Mouse (Mus musculus) forebrain, embryonic 15.5 days (tissue): ENCODE measurements around the gene Cd79a. TPM values are rescaled to one million over a fixed set of nuclear protein-coding genes. Genes with fewer than 3 reads are reported as not detected.
A peak's percentile ranks its signal among the peaks of the same experiment; 100 is the strongest.

Source experiments
- ATAC-seq: fragments of 200-750 bp; cut with Nextera tagmentation; replicated peaks from 2 replicates; pipeline ENCODE4 v1.8.0; 2017; ENCODE audit warnings: mild to moderate bottlenecking, moderate TSS enrichment, moderate library complexity
- H3K27ac ChIP-seq: fragments of 300-500 bp; sonication (generic); replicated peaks from 2 replicates; pipeline ENCODE4 v1.5.1; 2015; ENCODE audit warnings: mild to moderate bottlenecking, inconsistent platforms
- H3K27me3 ChIP-seq: fragments of 300-500 bp; sonication (generic); 2 replicates; pipeline ENCODE4 v1.6.1; 2015; ENCODE audit warnings: inconsistent platforms
- H3K36me3 ChIP-seq: fragments of 300-500 bp; sonication (generic); 2 replicates; pipeline ENCODE4 v1.6.1; 2015; ENCODE audit warnings: mild to moderate bottlenecking, inconsistent platforms
- H3K4me1 ChIP-seq: fragments of 300-500 bp; sonication (generic); 2 replicates; pipeline ENCODE4 v1.6.1; 2015; ENCODE audit warnings: inconsistent platforms
- H3K4me2 ChIP-seq: fragments of 300-500 bp; sonication (generic); replicated peaks from 2 replicates; pipeline ENCODE4 v1.6.1; 2015; ENCODE audit warnings: mild to moderate bottlenecking, inconsistent platforms
- H3K4me3 ChIP-seq: fragments of 300-500 bp; sonication (generic); 2 replicates; pipeline ENCODE4 v1.5.1; 2015; ENCODE audit warnings: mild to moderate bottlenecking, inconsistent platforms
- H3K9ac ChIP-seq: fragments of 300-500 bp; sonication (generic); replicated peaks from 2 replicates; pipeline ENCODE4 v1.6.1; 2015; ENCODE audit warnings: mild to moderate bottlenecking, inconsistent platforms
- H3K9me3 ChIP-seq: fragments of 300-500 bp; sonication (generic); 2 replicates; pipeline ENCODE4 v1.6.1; 2016; ENCODE audit warnings: inconsistent platforms
- WGBS: fragments of 180-500 bp; shearing (Covaris S2); methylation state at CpG from one replicate; pipeline ENCODE4 v1.1.7; 2015; ENCODE audit warnings: mixed read lengths; 5-methylcytosine and 5-hydroxymethylcytosine counted together
- polyA plus RNA-seq: library from polyadenylated mRNA; unstranded; fragments of >200 nt; fragmentation: Nextera tagmentation; extraction: Ambion mirVana; gene quantifications from 2 replicates; pipeline ENCODE4 v1.2.1, GENCODE M21; 2015

The Cd79a gene
- polyA plus RNA-seq, 1 experiment from 2014 or later = 0.34 TPM

- peaks cover 8% of the 10 kb centered on the region for H3K4me1 ChIP-seq
- H3K4me3 ChIP-seq = no peak overlapping the region
- H3K36me3 ChIP-seq = no peaks in the 10 kb centered on the region
- no peak overlapping the region for H3K9ac ChIP-seq
- no peak overlapping the region for H3K4me2 ChIP-seq
- ATAC-seq = no peak
- H3K9me3 ChIP-seq = no peaks in the 10 kb centered on the region
- H3K27me3 ChIP-seq = no peaks in the 10 kb centered on the region
- 20% methylated on average over 17 of the region's 17 CpGs for WGBS
- no peak overlapping the region for H3K27ac ChIP-seq
These were observed 28.1 kb upstream of the Cd79a start for GRCm38 (mm10) chr7:24869080-24869479.

- no peak within 1 kb of the TSS for H3K9ac ChIP-seq
- no peaks in the 10 kb centered on the region for H3K27me3 ChIP-seq
- H3K4me3 ChIP-seq = no peak within 1 kb of the TSS
- ATAC-seq = no peak
- H3K4me2 ChIP-seq = no peak within 1 kb of the TSS; the same call in 1 of the 2 replicates
- no peak within 1 kb of the TSS for H3K27ac ChIP-seq
- no peaks in the 10 kb centered on the region for H3K9me3 ChIP-seq
- H3K36me3 ChIP-seq = no peaks in the 10 kb centered on the region
- H3K4me1 ChIP-seq = peaks cover 8% of the 10 kb centered on the region
- 59% methylated on average over 41 of the region's 41 CpGs for WGBS
These were observed 27.5 kb upstream of the Cd79a start, which contains the start of the genes Lypd4 and Dmrtc2 for GRCm38 (mm10) chr7:24869532-24870165. Gene Lypd4, minus strand, starts transcription at chr7:24869941. Gene Dmrtc2, plus strand, starts transcription at chr7:24870057.

- Histone ChIP-seq H3K9ac (no peak overlapping the region), H3K4me3 (no peak overlapping the region), H3K27me3 (no peaks in the 10 kb centered on the region), H3K27ac (no peak overlapping the region), H3K9me3 (no peaks in the 10 kb centered on the region), H3K4me1 (no peaks in the 10 kb centered on the region), H3K4me2 (no peak overlapping the region), H3K36me3 (no peaks in the 10 kb centered on the region)
- WGBS = 82% methylated on average over 3 of the region's 3 CpGs
- ATAC-seq = no peak
These were observed 19.6 kb upstream of the Cd79a start for GRCm38 (mm10) chr7:24877588-24877987.

DNA sequence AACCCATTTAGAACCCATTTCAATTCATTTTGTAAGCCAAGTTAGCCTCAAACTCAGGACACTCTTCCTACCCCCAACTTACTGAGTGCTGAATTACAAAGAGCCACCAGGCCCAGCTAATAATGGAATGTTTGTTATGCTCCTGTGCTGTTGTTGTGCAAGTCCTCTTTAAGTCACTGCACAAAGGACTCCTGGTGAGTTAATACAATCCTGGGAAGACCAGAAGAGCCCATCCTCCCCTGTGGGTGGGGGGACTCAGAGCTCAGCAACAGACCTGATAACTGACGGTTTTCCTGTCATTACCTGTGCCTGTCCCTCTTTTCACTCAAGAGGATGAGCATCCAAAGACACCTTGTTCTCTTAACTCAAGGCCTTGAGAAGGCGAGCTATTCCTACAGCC is 17.6 kb upstream of the Cd79a start:
- H3K36me3 ChIP-seq = no peaks in the 10 kb centered on the region
- H3K27me3 ChIP-seq = no peaks in the 10 kb centered on the region
- H3K27ac ChIP-seq = no peak overlapping the region
- no peak for ATAC-seq
- 23% methylated on average over 2 of the region's 2 CpGs for WGBS
- no peak overlapping the region for H3K9ac ChIP-seq
- no peaks in the 10 kb centered on the region for H3K9me3 ChIP-seq
- H3K4me1 ChIP-seq = no peaks in the 10 kb centered on the region
- no peak overlapping the region for H3K4me3 ChIP-seq
- no peak overlapping the region for H3K4me2 ChIP-seq

GRCm38 (mm10) chr7:24882416-24883199 is 14.6 kb upstream of the Cd79a start:
- Histone ChIP-seq H3K27me3 (no peaks in the 10 kb centered on the region), H3K4me1 (peaks cover 26% of the 10 kb centered on the region), H3K36me3 (peaks cover 17% of the 10 kb centered on the region), H3K4me2 (no peak overlapping the region), H3K4me3 (no peak overlapping the region), H3K27ac (no peak overlapping the region), H3K9me3 (no peaks in the 10 kb centered on the region), H3K9ac (no peak overlapping the region)
- ATAC-seq = no peak
- 91% methylated on average over 9 of the region's 9 CpGs for WGBS

DNA sequence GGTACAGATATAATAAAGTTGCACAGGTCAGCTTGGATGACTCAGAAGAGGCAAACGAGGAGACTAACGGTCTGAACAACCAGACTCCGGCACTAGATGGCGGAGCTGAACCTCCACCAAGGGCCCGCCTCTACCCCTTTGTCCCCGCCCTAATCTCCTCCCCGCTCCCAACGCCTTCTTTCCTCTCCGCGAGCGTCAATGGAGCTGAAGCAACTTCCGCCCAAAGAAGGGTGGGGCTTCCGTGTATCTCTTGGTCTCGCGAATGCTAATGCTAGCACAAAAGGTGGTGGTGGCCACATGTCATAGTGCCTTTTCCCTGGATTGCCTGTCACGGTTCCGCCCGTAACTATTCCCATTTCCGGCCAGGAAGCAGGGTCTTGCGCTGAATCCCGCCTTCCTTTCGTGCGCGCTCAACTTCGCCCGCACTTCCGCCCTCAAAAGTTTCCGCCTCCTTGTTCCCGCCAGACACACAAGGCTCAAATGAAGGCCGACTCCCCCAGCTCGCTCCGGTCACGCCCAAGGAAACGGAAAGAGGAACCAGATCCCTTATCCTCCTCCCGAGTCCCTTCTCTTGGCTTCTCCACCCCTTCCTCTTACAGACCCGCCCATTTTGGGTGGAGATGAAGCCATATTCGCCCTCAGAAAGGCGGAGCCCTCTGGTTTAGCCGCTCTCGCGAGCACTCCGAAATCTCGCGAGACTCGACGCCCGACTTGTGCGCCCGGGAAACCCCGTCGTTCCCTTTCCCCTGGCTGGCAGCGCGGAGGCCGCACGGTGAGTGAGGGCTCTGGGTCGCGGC is 13.1 kb upstream of the Cd79a start, which contains the start of gene Rps19:
Rps19 (plus strand) TSS at position 476 of the 797 bp plus-strand sequence.
- peak within 1 kb of the TSS; percentile 94 for H3K27ac ChIP-seq
- peak within 1 kb of the TSS; percentile 100 for H3K9ac ChIP-seq
- peak within 1 kb of the TSS; percentile 96 for H3K4me3 ChIP-seq
- H3K4me1 ChIP-seq = peaks cover 29% of the 10 kb centered on the region
- H3K4me2 ChIP-seq = peak within 1 kb of the TSS; percentile 74
- peaks cover 30% of the 10 kb centered on the region for H3K36me3 ChIP-seq
- under 1% methylated on average over 57 of the region's 57 CpGs for WGBS
- peak; percentile 93 for ATAC-seq
- H3K27me3 ChIP-seq = no peaks in the 10 kb centered on the region
- H3K9me3 ChIP-seq = no peaks in the 10 kb centered on the region

DNA sequence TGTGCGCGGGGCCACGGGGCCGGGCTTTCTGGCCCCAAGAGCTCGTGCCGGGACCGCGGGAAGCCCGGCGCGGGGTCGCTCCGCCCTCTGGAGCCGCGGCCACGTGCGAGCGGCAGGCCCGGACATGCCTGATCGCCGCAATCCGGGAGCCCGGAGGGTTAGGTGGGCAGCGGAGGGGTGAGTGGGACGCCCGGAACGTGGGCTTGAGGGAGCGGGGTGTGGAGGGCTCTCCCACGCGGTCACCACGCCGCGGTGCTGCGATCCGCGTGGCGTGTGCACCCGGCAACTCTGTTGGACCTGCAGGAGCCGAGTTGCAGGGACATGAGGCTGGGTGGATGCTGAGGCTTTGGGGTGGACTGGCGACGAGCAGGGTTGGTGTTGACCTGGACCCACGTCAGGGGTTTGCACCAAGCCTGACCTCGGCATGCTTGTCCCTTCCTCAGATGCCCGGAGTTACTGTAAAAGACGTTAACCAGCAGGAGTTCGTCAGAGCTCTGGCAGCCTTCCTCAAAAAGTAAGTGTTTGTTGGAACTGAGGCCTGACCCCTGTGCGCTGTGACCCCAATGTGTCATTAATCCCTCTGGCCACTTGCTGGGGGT is 12.4 kb upstream of the Cd79a start:
- H3K4me1 ChIP-seq = peaks cover 29% of the 10 kb centered on the region
- H3K9ac ChIP-seq = peak overlapping the region; percentile 100
- no peaks in the 10 kb centered on the region for H3K9me3 ChIP-seq
- ATAC-seq = no peak; the same call in 1 of the 2 replicates
- H3K36me3 ChIP-seq = peaks cover 37% of the 10 kb centered on the region
- H3K4me3 ChIP-seq = peak overlapping the region; percentile 96
- peak overlapping the region; percentile 74 for H3K4me2 ChIP-seq
- under 1% methylated on average over 47 of the region's 47 CpGs for WGBS
- H3K27ac ChIP-seq = peak overlapping the region; percentile 94
- H3K27me3 ChIP-seq = no peaks in the 10 kb centered on the region

DNA sequence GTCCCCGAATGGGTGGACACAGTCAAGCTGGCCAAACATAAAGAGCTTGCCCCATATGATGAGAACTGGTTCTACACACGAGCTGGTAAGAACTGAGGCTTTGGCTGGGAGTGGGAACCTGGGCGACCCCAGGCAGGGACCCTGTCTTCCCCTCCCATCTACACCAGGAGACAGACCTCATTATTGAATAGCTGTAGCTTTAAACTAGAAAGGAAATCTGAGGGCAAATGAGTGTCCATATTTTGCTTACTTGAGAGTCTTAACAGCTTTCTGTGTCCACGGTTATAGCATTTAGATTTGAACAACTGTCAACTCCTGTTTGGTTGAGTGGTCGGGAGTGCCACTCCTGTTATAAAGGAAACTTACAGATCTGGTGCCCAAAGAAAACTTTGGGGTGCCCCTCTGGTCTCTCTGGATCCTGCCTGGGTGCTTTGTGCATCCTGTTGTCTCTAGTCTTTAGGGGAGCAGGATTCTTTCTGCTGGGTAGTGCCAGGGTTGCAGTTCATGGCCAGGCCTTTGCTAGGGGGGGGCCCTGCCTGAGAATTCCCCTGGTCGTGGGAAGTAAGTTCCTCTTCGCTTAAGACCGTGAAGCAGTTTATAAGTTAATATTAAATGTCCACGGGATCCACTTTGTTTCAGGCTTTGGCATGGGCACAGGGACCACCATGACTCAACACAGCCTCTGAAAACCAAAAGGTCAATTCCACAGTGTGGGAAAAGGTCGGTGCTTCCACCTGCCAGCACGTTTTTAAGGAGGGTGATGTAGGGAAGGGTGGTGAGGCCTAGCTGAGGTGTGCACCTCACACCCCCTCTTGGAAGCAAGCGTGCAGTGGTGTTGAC is 11.5 kb upstream of the Cd79a start:
- Histone ChIP-seq H3K4me2 (peak overlapping the region; percentile 74), H3K27ac (no peak overlapping the region), H3K9me3 (no peaks in the 10 kb centered on the region), H3K4me1 (peaks cover 29% of the 10 kb centered on the region), H3K27me3 (no peaks in the 10 kb centered on the region), H3K9ac (peak overlapping the region; percentile 100), H3K4me3 (peak overlapping the region; percentile 96), H3K36me3 (peaks cover 41% of the 10 kb centered on the region)
- WGBS = 43% methylated on average over 12 of the region's 12 CpGs
- no peak for ATAC-seq

DNA sequence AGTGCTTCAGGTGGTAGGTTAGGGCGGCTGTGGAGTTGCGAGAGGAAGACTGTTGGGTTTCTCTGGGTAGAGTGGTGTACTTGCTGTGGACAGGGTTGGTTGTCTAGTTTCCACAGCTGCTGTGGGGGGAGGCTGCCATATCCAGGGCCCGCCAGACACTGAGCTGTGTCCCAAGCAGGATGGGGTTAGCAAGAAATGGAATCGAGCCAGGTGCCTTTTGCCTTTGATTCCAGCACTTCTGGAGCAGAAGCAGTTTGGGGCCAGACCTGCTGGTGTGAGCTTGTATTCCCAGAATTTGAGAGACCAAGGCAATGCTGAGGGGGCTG is 10.9 kb upstream of the Cd79a start:
- Histone ChIP-seq H3K9ac (peak overlapping the region; percentile 100), H3K9me3 (no peaks in the 10 kb centered on the region), H3K4me2 (peak overlapping the region; percentile 74), H3K27me3 (no peaks in the 10 kb centered on the region), H3K4me3 (peak overlapping the region; percentile 96), H3K36me3 (peaks cover 47% of the 10 kb centered on the region), H3K27ac (no peak overlapping the region), H3K4me1 (peaks cover 29% of the 10 kb centered on the region)
- WGBS = 65% methylated on average over 4 of the region's 4 CpGs
- no peak for ATAC-seq

DNA sequence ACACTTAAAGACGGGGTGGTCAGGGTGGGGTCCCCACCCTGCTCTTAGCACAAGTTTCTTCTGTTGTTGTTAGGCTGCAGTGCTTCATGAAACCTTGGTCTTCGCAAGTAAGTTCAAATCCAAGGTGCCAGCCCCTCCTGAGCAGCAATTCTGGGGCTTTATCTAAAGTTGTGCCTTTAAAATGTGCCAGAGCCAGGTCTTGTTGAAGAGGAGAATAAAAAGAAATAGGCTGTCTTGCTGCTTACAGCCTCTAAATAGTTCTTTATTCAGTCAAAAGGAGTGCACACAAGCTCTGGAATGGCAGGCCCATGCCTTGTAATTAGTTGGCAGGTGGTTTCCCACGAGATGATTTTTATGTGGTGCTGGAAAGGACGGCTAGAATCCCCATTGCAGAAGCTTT is 10.1 kb upstream of the Cd79a start:
- no peaks in the 10 kb centered on the region for H3K9me3 ChIP-seq
- no peaks in the 10 kb centered on the region for H3K27me3 ChIP-seq
- no peak overlapping the region for H3K27ac ChIP-seq
- no peak overlapping the region for H3K4me2 ChIP-seq
- no peak overlapping the region for H3K4me3 ChIP-seq
- H3K9ac ChIP-seq = peak overlapping the region; percentile 14; the same call in 1 of the 2 replicates
- H3K36me3 ChIP-seq = peaks cover 49% of the 10 kb centered on the region
- peaks cover 29% of the 10 kb centered on the region for H3K4me1 ChIP-seq
- no peak for ATAC-seq
- 49% methylated on average over 4 of the region's 4 CpGs for WGBS
